Mouse (Mus musculus) lung, postnatal 0 days (tissue): ENCODE results near the gene Slc2a3.

Experiments
- CTCF ChIP-seq: IDR thresholded peaks from 2 replicates; pipeline ENCODE4 v1.5.1; 2016; ENCODE audit warnings: antibody characterized with exemption, mild to moderate bottlenecking
- EP300 ChIP-seq: IDR thresholded peaks from 2 replicates; pipeline ENCODE4 v1.6.1; 2016; ENCODE audit warnings: antibody characterized with exemption, mild to moderate bottlenecking, control low read depth

DNA sequence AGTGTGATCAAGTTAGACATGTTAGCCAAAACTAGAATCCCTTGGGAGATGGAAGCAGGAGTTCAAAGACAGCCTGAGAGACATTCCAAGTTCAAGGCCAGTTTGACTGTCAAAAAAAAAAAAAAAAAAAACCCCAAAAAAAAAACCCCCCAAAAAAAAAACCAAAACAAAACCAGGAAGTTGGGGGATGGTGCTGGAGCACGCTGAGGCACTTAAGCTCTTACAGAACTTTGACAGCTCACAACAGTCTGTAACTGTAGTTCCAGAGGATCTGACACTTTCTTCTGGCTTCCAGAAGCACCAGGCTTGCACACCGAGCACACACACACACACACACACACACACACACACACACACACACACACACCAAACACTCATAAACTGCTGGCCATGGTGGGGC is 45.5 kb downstream of the Slc2a3 start:
- TF ChIP-seq EP300 (no peak), CTCF (no peak)
